Mouse (Mus musculus) spleen, embryonic (tissue): ENCODE results near the gene Kri1.

Experiments
- CTCF ChIA-PET: fragments of 350-600 bp; sonication (Branson Sonifier 250); formaldehyde crosslinking; loops from one replicate; lab custom pipeline; 2022; lab: Charles Lee

Gene Kri1

GRCm38 (mm10) chr9:21224576-21225414 lies 63.0 kb downstream of the Kri1 start:
- CTCF ChIA-PET, result interaction anchor here (0.5 kb wide), 1 partner anchor 185 kb away, joined by 3 read pairs; no protein-coding TSS in a partner anchor

GRCm38 (mm10) chr9:21223906-21224305 lies 63.9 kb downstream of the Kri1 start:
- CTCF ChIA-PET, result interaction anchor here (0.5 kb wide), 1 partner anchor 186 kb away, joined by 3 read pairs; no protein-coding TSS in a partner anchor

GRCm38 (mm10) chr9:21223490-21223889 lies 64.3 kb downstream of the Kri1 start:
- CTCF ChIA-PET, result interaction anchor here (0.7 kb wide), 1 partner anchor 190 kb away, joined by 9 read pairs; no protein-coding TSS in a partner anchor
